Mouse (Mus musculus): ENCODE measurements around the gene Agmo.

DNA sequence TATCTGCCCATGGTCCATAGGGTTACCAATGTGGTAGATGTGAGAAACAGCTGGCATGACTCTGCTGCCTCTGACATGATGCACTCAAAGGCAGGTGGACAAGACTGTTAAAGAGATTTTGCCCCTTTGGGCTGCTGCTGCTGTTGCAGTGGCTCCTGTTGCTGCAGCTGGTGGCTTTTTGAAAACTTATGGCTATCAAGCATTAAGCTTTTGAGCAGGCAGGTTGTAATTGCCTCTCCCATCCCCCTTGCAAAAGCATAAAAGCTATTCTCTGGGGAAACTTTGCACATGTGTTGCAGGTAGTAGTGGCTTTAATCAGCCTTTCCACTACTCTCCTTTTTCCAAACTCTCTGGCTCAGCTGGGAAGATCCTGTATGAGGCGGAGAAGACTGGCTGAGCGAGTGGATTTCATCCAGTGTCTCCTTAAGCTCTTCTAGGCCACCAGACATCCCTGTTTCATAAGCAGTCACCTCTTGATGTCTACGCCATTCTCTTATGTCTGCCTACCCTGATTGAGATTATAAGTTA is 201.1 kb downstream of the Agmo start:
- TF ChIP-seq POLR2A (IDR thresholded peaks at IDR 0.05; ENCODE audit: low read depth, low read length) (no peak), CTCF (IDR thresholded peaks at IDR 0.05; ENCODE audit: borderline replicate concordance, insufficient read depth, low read length) (no peak)
